Mouse (Mus musculus) stomach, postnatal 0 days (tissue): ENCODE measurements at regions not wholly inside any gene's neighbourhood (a gene's known extent, or its start where the extent isn't known, plus 50 kb on each side); places are given as distances from the start of the nearest gene placed in this dataset.
"Not testable (repeated sequence)": the region's sequence is repeated elsewhere in the genome, so short reads cannot be mapped to it uniquely, and the experiment has no call there.

Source experiments
- ATAC-seq: fragments of 200-750 bp; cut with Nextera tagmentation; 2 replicates; pipeline ENCODE4 v1.8.0; 2017; ENCODE audit not compliant: low FRiP score, low TSS enrichment
- DNase-seq: peaks from one replicate; pipeline ENCODE4 v3.0.0-alpha.2; 2016; ENCODE audit warnings: low spot score
- H3K27ac ChIP-seq: fragments of 300-500 bp; sonication (generic); replicated peaks from 2 replicates; pipeline ENCODE4 v1.5.1; 2014; ENCODE audit warnings: mild to moderate bottlenecking, control low read depth
- H3K27me3 ChIP-seq: fragments of 300-500 bp; sonication (generic); 2 replicates; pipeline ENCODE4 v1.6.1; 2014; ENCODE audit warnings: low read length; ENCODE audit not compliant: control insufficient read depth, insufficient read depth
- H3K36me3 ChIP-seq: fragments of 300-500 bp; sonication (generic); 2 replicates; pipeline ENCODE4 v1.6.1; 2014; ENCODE audit warnings: low read length, mixed read lengths; ENCODE audit not compliant: control insufficient read depth, insufficient read depth
- H3K4me1 ChIP-seq: fragments of 300-500 bp; sonication (generic); replicated peaks from 2 replicates; pipeline ENCODE4 v1.6.1; 2014; ENCODE audit warnings: antibody characterized with exemption; ENCODE audit not compliant: control insufficient read depth, insufficient read depth
- H3K4me2 ChIP-seq: fragments of 300-500 bp; sonication (generic); replicated peaks from 2 replicates; pipeline ENCODE4 v1.6.1; 2014; ENCODE audit warnings: low read depth, mild to moderate bottlenecking, control low read depth, moderate library complexity
- H3K4me3 ChIP-seq: fragments of 300-500 bp; sonication (generic); 2 replicates; pipeline ENCODE4 v1.5.1; 2014; ENCODE audit warnings: low read depth, low read length, control low read depth
- H3K9ac ChIP-seq: fragments of 300-500 bp; sonication (generic); 2 replicates; pipeline ENCODE4 v1.6.1; 2014; ENCODE audit warnings: mild to moderate bottlenecking, low read length, control low read depth, mixed read lengths
- H3K9me3 ChIP-seq: fragments of 300-500 bp; sonication (generic); 2 replicates; pipeline ENCODE4 v1.6.1; 2016; ENCODE audit warnings: low read length; ENCODE audit not compliant: control insufficient read depth
- CTCF ChIP-seq: IDR thresholded peaks from 2 replicates; pipeline ENCODE4 v1.5.1; 2016; ENCODE audit warnings: antibody characterized with exemption, low read depth, mild to moderate bottlenecking, moderate library complexity
- EP300 ChIP-seq: optimal IDR thresholded peaks from 2 replicates; pipeline ENCODE3; 2016; ENCODE audit warnings: antibody characterized with exemption
- WGBS: fragments of 180-500 bp; shearing (Covaris S2); extraction: QIAGEN DNeasy Blood & Tissue Kit; methylation state at CpG from one replicate; pipeline ENCODE4 v1.1.7; 2014; 5-methylcytosine and 5-hydroxymethylcytosine counted together

- WGBS, result 74% methylated on average over 2 of the region's 2 CpGs
- H3K9ac ChIP-seq, result no peak overlapping the region
- no peak overlapping the region for H3K4me2 ChIP-seq
- H3K27me3 ChIP-seq, result no peaks in the 10 kb centered on the region
- no peaks in the 10 kb centered on the region for H3K36me3 ChIP-seq
- no peaks in the 10 kb centered on the region for H3K4me1 ChIP-seq
- no peaks in the 10 kb centered on the region for H3K9me3 ChIP-seq
- no peak overlapping the region for H3K4me3 ChIP-seq
- no peak overlapping the region for H3K27ac ChIP-seq
- TF ChIP-seq EP300 (no peak), CTCF (no peak)
- ATAC-seq (no peak), DNase-seq (no peak)
Observed at GRCm38 (mm10) chr11:10002170-10002569, 810.4 kb downstream of the Abca13 start.

- Histone ChIP-seq H3K27ac (no peak overlapping the region), H3K4me3 (no peak overlapping the region), H3K4me1 (no peaks in the 10 kb centered on the region), H3K4me2 (no peak overlapping the region), H3K27me3 (no peaks in the 10 kb centered on the region), H3K9ac (no peak overlapping the region), H3K36me3 (no peaks in the 10 kb centered on the region), H3K9me3 (no peaks in the 10 kb centered on the region)
- WGBS, result 37% methylated on average over 3 of the region's 3 CpGs
- TF ChIP-seq EP300 (no peak), CTCF (no peak)
- no peak for DNase-seq
- no peak for ATAC-seq
Observed at GRCm38 (mm10) chr11:10006881-10007280, 815.1 kb downstream of the Abca13 start.

- Histone ChIP-seq H3K4me2 (no peak overlapping the region), H3K27ac (no peak overlapping the region), H3K27me3 (no peaks in the 10 kb centered on the region), H3K9me3 (no peaks in the 10 kb centered on the region), H3K4me1 (no peaks in the 10 kb centered on the region), H3K36me3 (no peaks in the 10 kb centered on the region), H3K4me3 (no peak overlapping the region), H3K9ac (no peak overlapping the region)
- ATAC-seq, result no peak
- WGBS, result 32% methylated on average over 2 of the region's 2 CpGs
- no peak for TF ChIP-seq EP300
- no peak for DNase-seq
Observed at GRCm38 (mm10) chr11:10046593-10046992, 854.9 kb downstream of the Abca13 start.

GRCm38 (mm10) chr11:10051584-10052210 lies 860.0 kb downstream of the Abca13 start:
- ATAC-seq, result no peak
- no peaks in the 10 kb centered on the region for H3K36me3 ChIP-seq
- H3K9me3 ChIP-seq, result no peaks in the 10 kb centered on the region
- H3K9ac ChIP-seq, result no peak overlapping the region
- H3K4me1 ChIP-seq, result no peaks in the 10 kb centered on the region
- WGBS, result 58% methylated on average over 2 of the region's 2 CpGs
- no peak overlapping the region for H3K4me3 ChIP-seq
- no peaks in the 10 kb centered on the region for H3K27me3 ChIP-seq
- H3K4me2 ChIP-seq, result no peak overlapping the region
- no peak for DNase-seq
- no peak overlapping the region for H3K27ac ChIP-seq
- TF ChIP-seq EP300 (no peak), CTCF (no peak)

- DNase-seq (no peak), ATAC-seq (no peak)
- TF ChIP-seq EP300, result no peak
- TF ChIP-seq CTCF, result no peak
- no peak overlapping the region for H3K9ac ChIP-seq
- H3K27me3 ChIP-seq, result no peaks in the 10 kb centered on the region
- 49% methylated on average over 2 of the region's 2 CpGs for WGBS
- H3K4me2 ChIP-seq, result no peak overlapping the region
- H3K27ac ChIP-seq, result no peak overlapping the region
- no peaks in the 10 kb centered on the region for H3K36me3 ChIP-seq
- H3K4me3 ChIP-seq, result no peak overlapping the region
- H3K9me3 ChIP-seq, result no peaks in the 10 kb centered on the region
- H3K4me1 ChIP-seq, result no peaks in the 10 kb centered on the region
Observed at GRCm38 (mm10) chr11:10071881-10072280, 880.1 kb downstream of the Abca13 start.

GRCm38 (mm10) chr11:10087939-10088338 lies 896.2 kb downstream of the Abca13 start:
- Histone ChIP-seq H3K27me3 (no peaks in the 10 kb centered on the region), H3K4me3 (no peak overlapping the region), H3K4me2 (no peak overlapping the region), H3K27ac (no peak overlapping the region), H3K9ac (no peak overlapping the region), H3K9me3 (no peaks in the 10 kb centered on the region), H3K36me3 (no peaks in the 10 kb centered on the region), H3K4me1 (no peaks in the 10 kb centered on the region)
- no peak for ATAC-seq
- DNase-seq, result no peak
- no peak for TF ChIP-seq EP300
- TF ChIP-seq CTCF, result no peak
- WGBS, result 85% methylated on average over 4 of the region's 4 CpGs

GRCm38 (mm10) chr11:10102314-10102713 lies 910.6 kb downstream of the Abca13 start:
- H3K4me1 ChIP-seq, H3K4me2 ChIP-seq, ATAC-seq, H3K27ac ChIP-seq, H3K9ac ChIP-seq, DNase-seq, H3K4me3 ChIP-seq, H3K36me3 ChIP-seq, H3K27me3 ChIP-seq, H3K9me3 ChIP-seq: not testable (repeated sequence)
- WGBS, result 59% methylated on average over 8 of the region's 8 CpGs
